Mouse (Mus musculus) cerebellum, postnatal 14 days (tissue): Measurements from ENCODE around the gene Klrb1a.
A peak's percentile ranks its signal among the peaks of the same experiment; 100 is the strongest.

Source experiments
- DNase-seq, 2 experiments: peaks; one replicate each; pipeline ENCODE4 v3.0.0; 2021; ENCODE audit warnings: mixed read lengths in 2 of 2

The Klrb1a gene

DNA sequence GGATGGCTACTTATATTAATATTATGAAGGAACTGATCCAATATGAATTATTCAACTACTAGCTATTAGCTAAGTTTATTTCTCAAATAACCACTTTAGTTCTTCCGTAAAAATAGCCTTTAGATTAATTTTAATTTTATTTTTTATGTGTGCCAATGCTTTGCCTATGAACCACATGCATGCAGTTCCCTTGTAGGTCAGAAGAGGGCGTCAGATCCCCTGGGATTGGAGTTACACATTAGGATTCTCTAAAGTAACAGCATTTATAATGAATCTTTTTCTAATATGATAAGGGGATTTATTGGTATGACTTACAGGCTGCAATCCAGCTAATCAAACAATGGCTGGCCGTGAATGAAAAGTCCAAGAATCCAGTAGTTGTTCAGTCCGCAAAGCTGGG lies 23.8 kb downstream of the Klrb1a start:
- DNase-seq: peak in 1 of 2 experiments; percentile 24

DNA sequence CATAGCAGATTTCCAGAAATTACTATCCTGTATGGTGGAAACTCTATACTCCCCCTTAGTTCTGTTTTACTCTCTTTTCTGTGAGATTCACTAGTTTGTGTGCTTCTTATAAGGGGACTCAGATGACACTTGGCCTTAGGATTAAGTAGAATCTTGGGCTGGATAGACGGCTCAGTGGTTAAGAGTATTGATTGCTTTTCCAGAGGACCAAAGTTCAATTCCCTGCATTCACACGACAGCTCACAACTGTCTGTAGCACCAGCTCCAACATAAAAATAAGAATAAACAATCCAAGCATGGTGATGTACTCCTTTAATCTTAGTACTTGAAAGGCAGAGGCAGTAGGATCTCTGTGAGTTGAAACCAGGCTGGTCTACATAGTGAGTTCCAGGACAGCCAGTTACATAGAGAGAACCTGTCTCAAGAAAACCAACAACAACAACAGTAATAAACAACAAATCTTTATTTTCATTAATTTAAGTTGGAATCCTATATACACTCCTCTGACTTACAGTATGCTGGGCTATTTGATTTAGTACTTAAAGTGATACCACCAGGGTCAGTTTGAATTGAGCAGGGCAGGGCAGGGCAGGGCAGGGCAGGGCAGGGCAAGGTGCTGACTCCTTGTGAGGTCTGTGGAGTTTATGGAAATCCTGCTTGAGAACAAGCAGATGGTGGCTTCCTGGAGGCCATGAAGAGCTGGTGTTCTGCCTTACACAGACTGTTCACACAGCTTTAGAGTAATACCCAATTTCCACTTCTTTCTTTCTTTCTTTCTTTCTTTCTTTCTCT lies 24.9 kb downstream of the Klrb1a start:
- no peak for DNase-seq

DNA sequence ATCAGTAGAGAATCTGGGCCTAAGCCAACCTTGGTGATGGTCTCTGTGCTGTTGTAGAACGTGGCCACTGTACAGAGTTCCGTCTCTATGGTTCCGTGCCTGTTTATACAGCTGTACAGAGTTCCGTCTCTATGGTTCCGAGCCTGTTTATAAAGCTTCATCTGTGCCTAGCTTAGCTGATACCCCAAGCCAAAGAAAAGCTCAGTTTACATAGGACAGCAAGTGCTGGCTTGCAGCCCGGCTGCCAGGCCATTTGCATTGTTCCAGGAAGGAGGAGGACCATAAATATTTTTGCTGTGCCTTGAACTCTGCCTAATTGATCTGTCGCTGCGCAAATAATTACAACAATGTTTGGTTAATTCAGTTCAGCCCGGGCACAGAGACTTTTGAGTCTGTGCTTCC lies 26.2 kb downstream of the Klrb1a start:
- DNase-seq: peak; percentile 58

DNA sequence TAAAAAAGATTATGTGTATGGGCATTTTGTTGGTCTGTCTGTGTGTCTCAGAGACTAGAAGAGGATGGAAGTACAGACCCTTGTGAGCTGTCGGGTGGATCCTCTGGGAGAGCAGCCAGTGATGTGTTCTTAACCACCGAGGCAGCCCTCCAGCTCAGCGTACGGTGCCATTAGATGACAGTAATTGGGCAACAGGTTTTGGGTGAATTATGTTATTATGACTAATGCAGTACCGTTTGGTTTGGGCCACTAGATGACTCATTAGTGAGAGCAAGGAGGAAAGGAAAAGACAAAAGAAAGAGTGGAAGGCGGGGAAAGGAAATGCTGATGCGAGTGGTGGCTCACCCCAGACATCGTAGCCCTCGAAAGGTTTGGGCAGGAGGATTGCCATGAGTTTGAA lies 28.7 kb downstream of the Klrb1a start:
- DNase-seq: no peak

DNA sequence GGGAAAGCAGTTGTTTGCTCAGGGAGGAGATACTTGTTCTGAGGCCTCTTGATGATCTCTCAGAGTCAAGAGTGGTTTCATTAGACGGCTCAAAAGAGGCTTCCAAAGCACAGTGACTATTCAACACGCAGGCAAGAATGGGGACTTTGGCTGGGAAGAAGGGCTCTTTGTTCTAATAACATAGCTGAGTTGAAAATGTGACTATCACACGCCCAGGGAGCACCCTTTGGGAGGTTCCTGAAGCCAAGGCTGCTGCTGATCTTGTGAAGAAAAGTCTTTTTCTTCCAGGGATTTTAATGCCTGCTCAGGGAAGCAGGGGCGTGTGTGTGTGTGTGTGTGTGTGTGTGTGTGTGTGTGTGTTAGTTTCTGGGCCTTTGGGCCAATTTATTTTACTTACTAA lies 33.9 kb downstream of the Klrb1a start:
- DNase-seq: no peak

DNA sequence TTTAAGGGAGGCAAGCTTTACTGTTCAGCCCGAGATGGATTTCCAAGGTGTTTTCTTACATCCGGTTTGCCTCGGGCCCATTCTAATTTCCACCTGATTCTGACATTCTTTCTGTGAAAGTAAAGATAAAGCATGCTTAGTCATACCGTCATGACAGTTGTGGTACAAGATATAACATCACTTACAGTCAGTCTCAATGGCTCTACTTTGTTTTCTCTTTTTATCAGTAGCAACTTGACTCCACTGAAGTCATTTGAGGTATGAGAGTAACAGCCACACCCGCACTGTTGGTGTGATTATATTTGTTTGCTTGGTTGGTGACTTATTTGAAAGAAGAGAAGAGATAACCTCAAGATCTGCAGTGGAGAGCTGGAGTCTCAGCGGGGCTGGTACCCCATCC lies 35.7 kb downstream of the Klrb1a start:
- DNase-seq: no peak

DNA sequence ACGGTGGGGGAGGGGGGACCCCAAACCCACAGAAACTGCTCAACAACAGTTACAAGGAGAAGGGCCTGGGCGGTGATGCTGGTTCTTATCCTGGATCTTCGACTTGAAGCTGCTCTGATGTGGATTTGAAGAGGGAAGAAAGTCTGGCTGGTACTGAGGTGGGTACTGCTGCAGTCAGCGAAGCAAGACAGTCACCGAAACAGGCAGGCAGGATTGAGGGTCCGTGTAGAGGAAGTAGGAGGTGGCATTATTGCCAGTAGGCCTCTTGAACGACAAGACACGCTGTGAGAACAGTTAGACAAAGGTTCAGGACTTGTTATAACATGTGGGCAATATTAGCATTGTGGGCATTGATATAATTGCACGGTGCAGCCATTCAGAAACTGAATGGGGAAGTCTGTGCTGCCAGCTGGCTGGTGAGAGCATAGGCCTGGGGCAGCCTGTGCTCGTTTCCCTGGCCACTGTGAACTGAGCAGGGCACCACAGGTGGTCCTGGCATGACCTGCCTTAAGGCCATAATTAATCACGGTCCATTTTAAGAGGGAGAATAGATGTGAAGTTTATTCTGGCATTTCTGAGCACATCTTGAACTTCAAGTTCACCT lies 37.6 kb downstream of the Klrb1a start:
- peak in 1 of 2 experiments; percentile 40 for DNase-seq

DNA sequence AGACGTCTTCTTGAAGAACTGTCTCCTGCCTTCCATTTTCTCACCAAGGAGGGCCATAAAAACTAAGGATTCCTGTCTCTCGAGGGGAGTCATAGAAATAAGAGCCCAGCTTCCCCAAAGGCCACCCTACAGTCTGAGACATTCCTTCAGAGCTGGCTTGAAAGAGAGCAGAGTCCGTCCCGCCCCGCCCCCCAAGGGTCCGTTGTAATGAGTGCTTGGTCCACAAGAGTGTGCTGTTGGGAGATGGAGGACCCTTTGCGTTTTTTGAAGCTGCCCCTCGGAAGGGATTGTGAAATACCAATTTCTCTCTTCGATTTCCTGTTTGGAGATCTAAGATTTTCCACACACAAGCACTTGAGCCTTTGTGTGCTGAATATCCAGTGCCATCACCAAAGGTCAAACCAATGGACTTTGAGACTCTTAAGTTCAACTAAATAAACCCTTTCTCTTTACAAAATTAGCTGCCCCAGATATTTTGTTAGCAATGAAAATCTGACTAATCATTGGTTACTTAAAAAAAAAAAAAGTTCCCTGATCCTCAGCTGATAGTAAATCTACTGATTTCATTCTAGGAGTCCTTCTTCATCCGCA lies 39.2 kb downstream of the Klrb1a start:
- peak; percentile 47 to 70 for DNase-seq

- no peak for DNase-seq
Measured at GRCm38 (mm10) chr6:128581508-128581907, 41.8 kb downstream of the Klrb1a start, which contains the start of gene A2ml1. TSS of gene A2ml1 (minus strand) at chr6:128581608.

DNA sequence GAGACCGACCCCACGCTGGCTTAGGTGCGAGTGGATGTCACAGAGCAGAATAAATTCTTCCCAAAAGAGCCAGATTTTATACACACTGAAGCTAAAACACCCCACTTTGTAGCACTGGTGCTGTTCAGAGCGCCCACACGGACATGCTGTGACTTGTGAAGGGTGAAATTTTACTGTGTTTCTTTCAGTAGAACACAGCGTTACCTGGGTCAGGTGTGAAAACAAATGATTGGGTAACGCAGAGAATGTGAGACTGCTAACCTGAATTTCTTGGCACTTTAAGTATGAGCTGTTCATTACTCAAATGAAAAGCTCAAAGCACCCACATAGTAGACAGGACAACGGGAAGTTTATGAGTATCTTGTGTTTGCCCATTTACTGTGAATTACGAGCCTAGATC lies 46.0 kb downstream of the Klrb1a start:
- no peak for DNase-seq

DNA sequence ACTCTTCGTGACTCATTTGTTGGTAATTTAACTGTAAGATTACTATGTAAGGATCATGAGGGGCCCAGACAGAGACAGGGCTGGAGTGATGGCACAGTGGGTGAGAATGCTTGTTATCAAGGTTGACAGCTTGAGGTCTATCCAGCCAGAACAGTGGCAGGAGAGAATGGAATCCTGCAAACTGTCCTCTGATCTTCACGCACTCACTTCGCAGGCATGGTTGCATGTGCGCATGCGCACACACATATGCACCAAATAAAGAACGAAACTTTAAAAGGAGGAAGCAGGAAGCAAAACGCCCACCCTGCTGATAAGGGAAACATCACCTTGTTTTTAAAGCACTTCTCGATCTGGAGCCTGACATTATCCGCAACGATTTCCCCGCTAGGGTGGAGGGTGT lies 56.7 kb downstream of the Klrb1a start:
- DNase-seq: no peak
